Mouse (Mus musculus): ENCODE data around the gene Alkbh3. TPM values are rescaled to one million over a fixed set of nuclear protein-coding genes. Genes with fewer than 3 reads are reported as not detected.

Alkbh3 gene
- polyA plus RNA-seq (2012; rRNA removed): 23.7 and 25.7 TPM in 2 replicates

GRCm38 (mm10) chr2:94010335-94011291 lies at the start of gene Alkbh3:
Alkbh3 (minus strand) TSS chr2:94010807.

GRCm38 (mm10) chr2:93996254-93996653 lies 14.4 kb downstream of the Alkbh3 start, which contains the start of gene Gm27027:
Gm27027 (minus strand) TSS chr2:93996354.

GRCm38 (mm10) chr2:93956908-93957784 lies 53.5 kb downstream of the Alkbh3 start, which contains the start of gene Gm13889:
Gm13889 (minus strand) TSS chr2:93957201.

Other genes starting within 250 kb of the Alkbh3 start
- gene Ext2, start 188.2 kb downstream of the Alkbh3 start, polyA plus RNA-seq (2012; rRNA removed): 12.4 and 14.9 TPM in 2 replicates
- 2.7 and 3.4 TPM in 2 replicates for gene Accs, start 160.9 kb downstream of the Alkbh3 start, polyA plus RNA-seq (2012; rRNA removed)
- 0.04 and 0.06 TPM in 2 replicates for gene Accsl, start 141.7 kb downstream of the Alkbh3 start, polyA plus RNA-seq (2012; rRNA removed)
- 6.6 and 6.7 TPM in 2 replicates for gene Gm13889, start 53.6 kb downstream of the Alkbh3 start, polyA plus RNA-seq (2012; rRNA removed)
- not detected in 2 replicates for gene Gm27027, start 14.5 kb downstream of the Alkbh3 start, polyA plus RNA-seq (2012; rRNA removed)
- gene Hsd17b12, start 147.2 kb upstream of the Alkbh3 start, polyA plus RNA-seq (2012; rRNA removed): 54.4 and 57.6 TPM in 2 replicates

Data from liver, embryonic 18 days (tissue).